Mouse (Mus musculus): ENCODE data around the gene Trpm3.

DNA sequence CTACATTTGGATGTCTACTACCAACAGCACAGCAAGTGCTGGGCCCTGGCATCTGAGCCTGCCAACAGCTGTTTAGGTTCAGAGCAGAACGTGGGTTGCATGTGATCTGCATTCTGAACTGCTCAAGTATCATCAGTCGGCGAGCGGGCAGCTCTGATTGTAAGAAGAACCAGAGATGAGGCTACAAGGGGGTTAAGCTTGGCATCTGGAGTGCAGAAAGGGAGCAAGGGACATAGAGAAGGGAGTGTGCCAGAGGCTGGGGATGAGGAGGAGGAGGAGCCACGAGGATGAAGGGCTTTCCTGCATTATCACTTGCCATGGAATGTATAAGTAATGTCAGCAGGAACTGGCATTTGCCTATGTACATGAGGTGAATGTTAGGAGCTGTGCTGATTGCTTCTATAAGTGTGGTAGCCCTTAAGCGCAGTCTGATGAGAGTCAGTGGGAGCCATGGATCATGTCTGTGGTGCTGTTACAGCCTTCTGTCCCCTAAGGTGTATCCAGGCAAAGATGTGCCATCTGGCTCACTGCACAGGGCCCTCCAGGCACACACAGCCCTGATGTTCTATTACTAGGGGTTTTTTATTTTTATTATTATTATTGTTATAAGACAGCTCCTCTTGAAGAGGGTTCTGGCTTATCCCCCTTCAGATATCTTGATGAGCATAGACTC, 825.0 kb downstream of the Trpm3 start:
- TF ChIP-seq GATA1 (IDR thresholded peaks at IDR 0.05; ENCODE audit: borderline replicate concordance, low read length) (no peak), CTCF (IDR thresholded peaks at IDR 0.05; ENCODE audit: low read depth, low read length) (no peak)
